Mouse (Mus musculus) heart, postnatal 10 days (tissue): ENCODE measurements around the gene Trib2. TPM values are rescaled to one million over a fixed set of nuclear protein-coding genes. Genes with fewer than 3 reads are reported as not detected.

ENCODE experiments used
- DNase-seq, 2 experiments: peaks; one replicate each; pipeline ENCODE4 v3.0.0; 2021
- intact Hi-C: fragments of 180-260 bp; cut with DNase I; formaldehyde crosslinking; loops from one replicate; pipeline ENCODE4 v1.15.1; 2025
- total RNA-seq, 2 experiments: library from RNA; stranded (reverse); gene quantifications; 2 replicates each; pipeline ENCODE4 v1.2.3; 2021

Trib2 gene
- 10 to 100 TPM; 60.4 to 86.6 TPM for total RNA-seq

- intact Hi-C loops, result loop anchor here (1.0 to 5.0 kb wide), 7 partner anchors 34 to 717 kb away; no protein-coding TSS in a partner anchor
- peak; percentile 96 to 97 for DNase-seq
Observed at GRCm38 (mm10) chr12:15816740-15817178, at the start of gene Trib2. TSS of gene Trib2 (minus strand) at chr12:15816922.

- no peak for DNase-seq
- intact Hi-C loops, result no loop called here
Observed at GRCm38 (mm10) chr12:15858005-15858404, 41.3 kb upstream of the Trib2 start.

- no peak for DNase-seq
- intact Hi-C loops, result no loop called here
Observed at GRCm38 (mm10) chr12:15855891-15856290, 39.2 kb upstream of the Trib2 start.

GRCm38 (mm10) chr12:15852781-15853180, 36.1 kb upstream of the Trib2 start:
- peak; percentile 18 to 24 for DNase-seq
- intact Hi-C loops, result no loop called here

- no peak for DNase-seq
- intact Hi-C loops, result no loop called here
Observed at GRCm38 (mm10) chr12:15852031-15852430, 35.3 kb upstream of the Trib2 start.

GRCm38 (mm10) chr12:15850441-15850895, 33.7 kb upstream of the Trib2 start:
- intact Hi-C loops, result loop anchor here (2.0 kb wide), 1 partner anchor 34 kb away; the partner anchor contains the start of gene Trib2
- DNase-seq, result peak; percentile 62 to 63

GRCm38 (mm10) chr12:15849861-15850294, 33.2 kb upstream of the Trib2 start:
- intact Hi-C loops, result loop anchor here (2.0 kb wide), 1 partner anchor 33 kb away; the partner anchor contains the start of gene Trib2
- peak; percentile 90 to 91 for DNase-seq

- peak; percentile 17 to 24 for DNase-seq
- intact Hi-C loops, result no loop called here
Observed at GRCm38 (mm10) chr12:15848391-15848790, 31.7 kb upstream of the Trib2 start.

GRCm38 (mm10) chr12:15844701-15845100, 28.0 kb upstream of the Trib2 start:
- no peak for DNase-seq
- intact Hi-C loops, result no loop called here

GRCm38 (mm10) chr12:15840864-15841557, 24.3 kb upstream of the Trib2 start:
- intact Hi-C loops, result no loop called here
- DNase-seq, result no peak

- intact Hi-C loops, result no loop called here
- no peak for DNase-seq
Observed at GRCm38 (mm10) chr12:15838201-15838600, 21.5 kb upstream of the Trib2 start.

GRCm38 (mm10) chr12:15837566-15837965, 20.8 kb upstream of the Trib2 start:
- DNase-seq, result no peak
- intact Hi-C loops, result no loop called here

GRCm38 (mm10) chr12:15832674-15833052, 15.9 kb upstream of the Trib2 start:
- intact Hi-C loops, result no loop called here
- DNase-seq, result no peak

- DNase-seq, result no peak
- intact Hi-C loops, result no loop called here
Observed at GRCm38 (mm10) chr12:15831941-15832673, 15.4 kb upstream of the Trib2 start.

GRCm38 (mm10) chr12:15830750-15831149, 14.0 kb upstream of the Trib2 start:
- intact Hi-C loops, result no loop called here
- DNase-seq, result no peak

GRCm38 (mm10) chr12:15828815-15829398, 12.2 kb upstream of the Trib2 start:
- DNase-seq, result no peak
- intact Hi-C loops, result no loop called here

- DNase-seq, result no peak
- intact Hi-C loops, result no loop called here
Observed at GRCm38 (mm10) chr12:15821019-15821418, 4.3 kb upstream of the Trib2 start.

- peak; percentile 46 to 61 for DNase-seq
- intact Hi-C loops, result loop anchor here (2.0 to 5.0 kb wide), 3 partner anchors 33 to 340 kb away; no protein-coding TSS in a partner anchor
Observed at GRCm38 (mm10) chr12:15817365-15817764, 643 bp upstream of the Trib2 start.

- intact Hi-C loops, result loop anchor here (1.0 to 5.0 kb wide), 7 partner anchors 35 to 717 kb away; no protein-coding TSS in a partner anchor
- peak in 1 of 2 experiments; percentile 76 for DNase-seq
Observed at GRCm38 (mm10) chr12:15816254-15816605, 492 bp downstream of the Trib2 start.

GRCm38 (mm10) chr12:15815576-15816253, 1.0 kb downstream of the Trib2 start:
- intact Hi-C loops, result loop anchor here (1.0 to 5.0 kb wide), 10 partner anchors 35 to 718 kb away; no protein-coding TSS in a partner anchor

More at GRCm38 (mm10) chr12:15815576-15816253, 1.0 kb downstream of the Trib2 start:
- peak; percentile 83 to 84 for DNase-seq
